In genomic region chr17:69180905-69181559, GRCm38 (mm10) we compare ENCODE assay signal across 8 mouse cellular contexts.
A peak's percentile ranks its signal among the peaks of the same experiment; 100 is the strongest.
DNase-seq lines count a peak whose midpoint lies in the region; ATAC-seq and TF ChIP-seq lines count a peak whose summit lies in the region.

No protein-coding gene starts in this region.

- ATAC-seq in midbrain, embryonic 13.5 days, result peak; percentile 89

- no peaks in the 10 kb centered on the region for H3K4me1 ChIP-seq in kidney, adult 2 months (ENCODE audit: control insufficient read depth, insufficient read depth, low read length)
- peaks cover 48% of the 10 kb centered on the region for H3K4me1 ChIP-seq in heart, embryonic 10.5 days
- H3K4me1 ChIP-seq in midbrain, embryonic 13.5 days (replicated peaks), result peaks cover 30% of the 10 kb centered on the region

- no peak overlapping the region for H3K27ac ChIP-seq in kidney, adult 2 months (ENCODE audit: insufficient read depth, low read depth, low read length)
- H3K27ac ChIP-seq in heart, embryonic 10.5 days, result peak overlapping the region; percentile 86
- peak overlapping the region; percentile 84 for H3K27ac ChIP-seq in midbrain, embryonic 13.5 days

- no peaks in the 10 kb centered on the region for H3K9me3 ChIP-seq in heart, embryonic 10.5 days
- H3K9me3 ChIP-seq in midbrain, embryonic 13.5 days, result no peaks in the 10 kb centered on the region

- TF ChIP-seq POLR2A in kidney, adult 2 months (IDR thresholded peaks at IDR 0.05; ENCODE audit: low read depth, low read length), result no peak

- no peak for TF ChIP-seq CTCF in kidney, adult 2 months (conservative IDR thresholded peaks at IDR 0.05; ENCODE audit: insufficient read depth, insufficient read length, low read depth, low read length)

- H3K36me3 ChIP-seq in kidney, adult 2 months (ENCODE audit: control insufficient read depth, insufficient read depth, low read length), result no peaks in the 10 kb centered on the region
- H3K36me3 ChIP-seq in heart, embryonic 10.5 days, result no peaks in the 10 kb centered on the region
- no peaks in the 10 kb centered on the region for H3K36me3 ChIP-seq in midbrain, embryonic 13.5 days

- peak; percentile 21 for DNase-seq in kidney, adult 2 months
- no peak for DNase-seq in kidney, postnatal 25 days
- DNase-seq in embryo, embryonic 10.5 days (ENCODE audit: low spot score), result peak; percentile 70
- peak; percentile 79 for DNase-seq in heart, embryonic 10.5 days (ENCODE audit: low spot score)
- peak; percentile 23 for DNase-seq in kidney, postnatal 14 days
- no peak for DNase-seq in thymus, postnatal 10 days (ENCODE audit: low spot score in 2 of 2)
- DNase-seq in urinary bladder, postnatal 14 days (ENCODE audit: low spot score), result no peak

- H3K27me3 ChIP-seq in kidney, adult 2 months (replicated peaks; ENCODE audit: control insufficient read depth, insufficient read depth, low read length), result no peaks in the 10 kb centered on the region
- no peaks in the 10 kb centered on the region for H3K27me3 ChIP-seq in heart, embryonic 10.5 days (ENCODE audit: insufficient read depth, poor library complexity, severe bottlenecking)
- H3K27me3 ChIP-seq in midbrain, embryonic 13.5 days, result no peaks in the 10 kb centered on the region

- 30% methylated on average over 12 of the region's 12 CpGs for whole genome bisulfite sequencing in kidney, adult 2 months
- 14% methylated on average over 12 of the region's 12 CpGs for WGBS in heart, embryonic 10.5 days
- 22% methylated on average over 12 of the region's 12 CpGs for WGBS in midbrain, embryonic 13.5 days

- no peak overlapping the region for H3K4me3 ChIP-seq in kidney, adult 2 months (ENCODE audit: insufficient read depth, low read depth, low read length)
- H3K4me3 ChIP-seq in heart, embryonic 10.5 days, result peak overlapping the region; percentile 40
- H3K4me3 ChIP-seq in midbrain, embryonic 13.5 days (replicated peaks), result peak overlapping the region; percentile 16; the same call in 1 of the 2 replicates

- H3K4me2 ChIP-seq in midbrain, embryonic 13.5 days (replicated peaks), result peak overlapping the region; percentile 44

- peak overlapping the region; percentile 29; the same call in 1 of the 2 replicates for H3K9ac ChIP-seq in midbrain, embryonic 13.5 days (replicated peaks)

Comparison
In these comparisons a context has a peak if more than half of its experiments do, and no peak if none do; other contexts are left out.
1. DNase-seq: peak in kidney, adult 2 months (single experiment), embryo, embryonic 10.5 days (single experiment), heart, embryonic 10.5 days (single experiment) and kidney, postnatal 14 days (single experiment); none in kidney, postnatal 25 days (0 of 2), thymus, postnatal 10 days (0 of 2) and urinary bladder, postnatal 14 days (single experiment).